Mouse (Mus musculus) limb, embryonic 12.5 days (tissue): Measurements from ENCODE around the gene Catsper3. TPM values are rescaled to one million over a fixed set of nuclear protein-coding genes. Genes with fewer than 3 reads are reported as not detected.

Experiments
- ATAC-seq: fragments of 200-750 bp; cut with Nextera tagmentation; 2 replicates; pipeline ENCODE4 v1.8.0; 2017; ENCODE audit warnings: low read depth, moderate TSS enrichment; ENCODE audit not compliant: insufficient number of reproducible peaks, insufficient read depth, low FRiP score, low TSS enrichment
- H3K27ac ChIP-seq: fragments of 300-500 bp; sonication (generic); 2 replicates; pipeline ENCODE4 v1.5.1; 2016; ENCODE audit warnings: mild to moderate bottlenecking, moderate library complexity
- H3K27me3 ChIP-seq: fragments of 300-500 bp; sonication (generic); 2 replicates; pipeline ENCODE4 v1.6.1; 2016; ENCODE audit warnings: mild to moderate bottlenecking, moderate library complexity
- H3K36me3 ChIP-seq: fragments of 300-500 bp; sonication (generic); 2 replicates; pipeline ENCODE4 v1.6.1; 2016; ENCODE audit warnings: mild to moderate bottlenecking, moderate library complexity
- H3K4me1 ChIP-seq: fragments of 300-500 bp; sonication (generic); replicated peaks from 2 replicates; pipeline ENCODE4 v1.6.1; 2016
- H3K4me2 ChIP-seq: fragments of 300-500 bp; sonication (generic); 2 replicates; pipeline ENCODE4 v1.6.1; 2016; ENCODE audit warnings: mild to moderate bottlenecking, moderate library complexity
- H3K4me3 ChIP-seq: fragments of 300-500 bp; sonication (generic); replicated peaks from 2 replicates; pipeline ENCODE4 v1.5.1; 2016; ENCODE audit warnings: mild to moderate bottlenecking
- H3K9ac ChIP-seq: fragments of 300-500 bp; sonication (generic); replicated peaks from 2 replicates; pipeline ENCODE4 v1.6.1; 2016; ENCODE audit warnings: mild to moderate bottlenecking, moderate library complexity
- H3K9me3 ChIP-seq: fragments of 300-500 bp; sonication (generic); 2 replicates; pipeline ENCODE4 v1.6.1; 2016; ENCODE audit warnings: mild to moderate bottlenecking, moderate library complexity
- WGBS: fragments of 180-500 bp; shearing (Covaris S2); methylation state at CpG from one replicate; pipeline ENCODE4 v1.1.7; 2016; 5-methylcytosine and 5-hydroxymethylcytosine counted together
- polyA plus RNA-seq: library from polyadenylated mRNA; unstranded; fragments of >200 nt; fragmentation: Nextera tagmentation; extraction: Ambion mirVana; gene quantifications from 2 replicates; pipeline ENCODE4 v1.2.1, GENCODE M21; 2016

Gene Catsper3
- polyA plus RNA-seq, 1 experiment from 2014 or later: 0.15 TPM

DNA sequence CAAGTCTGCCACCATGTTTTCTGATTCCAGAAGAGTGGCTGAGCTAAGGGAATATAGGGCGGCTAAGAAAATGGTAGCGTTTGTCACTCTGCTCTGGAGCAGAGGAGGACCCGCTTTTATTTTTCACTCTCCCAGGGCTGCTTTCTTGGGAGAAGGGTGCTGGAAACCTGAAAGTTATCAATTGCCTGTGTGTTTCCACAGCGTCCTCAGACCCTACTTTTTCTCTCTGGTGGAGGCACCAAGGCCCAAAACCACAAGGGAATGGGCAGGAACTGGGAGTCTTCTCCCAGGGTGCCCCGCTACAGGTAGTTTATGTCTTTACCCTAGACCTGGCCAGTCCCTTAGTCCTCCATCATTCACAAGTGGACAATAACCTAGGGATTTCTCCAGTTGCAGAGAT, 50.3 kb downstream of the Catsper3 start:
- Histone ChIP-seq H3K9me3 (no peaks in the 10 kb centered on the region), H3K4me2 (peak overlapping the region; percentile 74), H3K9ac (peak overlapping the region; percentile 98), H3K27me3 (peaks cover 96% of the 10 kb centered on the region), H3K4me1 (peaks cover 52% of the 10 kb centered on the region), H3K36me3 (no peaks in the 10 kb centered on the region; the same call in 1 of the 2 replicates), H3K4me3 (peak overlapping the region; percentile 71), H3K27ac (peak overlapping the region; percentile 99)
- no peak for ATAC-seq
- WGBS: 2% methylated on average over 5 of the region's 5 CpGs

DNA sequence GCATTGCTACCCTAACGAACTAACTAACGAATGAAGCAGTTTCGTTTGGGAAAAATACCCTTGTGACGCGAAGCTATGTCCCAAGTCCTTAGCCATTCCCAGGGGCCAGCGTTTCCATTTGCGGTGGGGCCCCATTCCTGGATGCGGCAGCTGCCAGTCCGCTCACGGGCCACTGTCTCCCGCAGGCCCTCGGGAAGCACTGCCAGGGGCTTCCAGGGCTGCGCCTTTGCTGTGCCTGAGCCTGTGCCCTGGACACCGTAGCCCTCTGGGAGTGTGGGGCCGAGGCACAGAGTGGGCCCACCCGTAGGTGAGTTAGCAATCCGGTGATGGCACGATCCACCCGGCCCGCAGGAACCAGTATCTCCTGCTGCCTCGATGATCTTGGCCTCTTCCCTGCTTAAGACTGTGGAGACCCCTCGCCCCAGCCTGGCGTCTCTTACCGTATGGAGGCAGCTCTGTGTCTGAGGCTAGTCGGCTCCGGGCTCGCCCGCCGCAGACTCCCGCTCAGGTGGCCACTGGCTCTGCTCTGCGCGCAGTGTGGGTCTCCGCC, 51.3 kb downstream of the Catsper3 start:
- Histone ChIP-seq H3K4me3 (peak overlapping the region; percentile 71), H3K27ac (peak overlapping the region; percentile 99), H3K36me3 (no peaks in the 10 kb centered on the region; the same call in 1 of the 2 replicates), H3K4me2 (peak overlapping the region; percentile 74), H3K4me1 (peaks cover 53% of the 10 kb centered on the region), H3K9ac (peak overlapping the region; percentile 98), H3K27me3 (peaks cover 97% of the 10 kb centered on the region), H3K9me3 (no peaks in the 10 kb centered on the region)
- under 1% methylated on average over 33 of the region's 33 CpGs for whole genome bisulfite sequencing
- ATAC-seq: no peak

DNA sequence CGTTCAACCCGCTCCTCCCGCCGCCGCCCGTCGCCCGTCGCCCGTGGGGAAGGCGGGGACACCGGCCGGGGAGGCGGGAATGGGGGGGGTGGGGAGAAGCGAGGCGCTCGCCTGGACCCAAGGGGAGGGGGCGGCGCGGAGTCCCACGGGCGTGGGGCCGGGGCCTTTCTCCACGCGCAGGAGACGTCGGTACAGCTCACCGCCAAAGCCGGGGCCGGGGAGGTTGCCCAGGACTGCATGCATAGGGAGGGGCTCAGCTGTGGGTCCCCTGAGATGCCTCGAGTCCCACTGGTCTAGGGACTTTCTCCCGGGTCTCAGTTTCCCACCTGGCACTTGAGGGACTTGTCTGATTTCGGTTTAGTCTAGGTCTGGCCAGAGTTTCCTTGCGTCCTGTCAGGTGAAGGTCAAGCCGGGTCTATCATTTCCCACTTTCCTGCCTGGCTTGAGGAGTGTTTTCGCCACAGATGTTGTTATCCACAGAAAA, 51.8 kb downstream of the Catsper3 start, which contains the start of gene Pitx1:
Gene Pitx1 (minus strand): TSS at position 51 of the 484 bp plus-strand sequence.
- Histone ChIP-seq H3K9ac (peak within 1 kb of the TSS; percentile 98), H3K27ac (peak within 1 kb of the TSS; percentile 99), H3K27me3 (peaks cover 97% of the 10 kb centered on the region), H3K9me3 (no peaks in the 10 kb centered on the region), H3K4me2 (peak within 1 kb of the TSS; percentile 74), H3K4me1 (peaks cover 55% of the 10 kb centered on the region), H3K36me3 (no peaks in the 10 kb centered on the region), H3K4me3 (peak within 1 kb of the TSS; percentile 71)
- ATAC-seq: no peak
- 1% methylated on average over 36 of the region's 36 CpGs for WGBS

DNA sequence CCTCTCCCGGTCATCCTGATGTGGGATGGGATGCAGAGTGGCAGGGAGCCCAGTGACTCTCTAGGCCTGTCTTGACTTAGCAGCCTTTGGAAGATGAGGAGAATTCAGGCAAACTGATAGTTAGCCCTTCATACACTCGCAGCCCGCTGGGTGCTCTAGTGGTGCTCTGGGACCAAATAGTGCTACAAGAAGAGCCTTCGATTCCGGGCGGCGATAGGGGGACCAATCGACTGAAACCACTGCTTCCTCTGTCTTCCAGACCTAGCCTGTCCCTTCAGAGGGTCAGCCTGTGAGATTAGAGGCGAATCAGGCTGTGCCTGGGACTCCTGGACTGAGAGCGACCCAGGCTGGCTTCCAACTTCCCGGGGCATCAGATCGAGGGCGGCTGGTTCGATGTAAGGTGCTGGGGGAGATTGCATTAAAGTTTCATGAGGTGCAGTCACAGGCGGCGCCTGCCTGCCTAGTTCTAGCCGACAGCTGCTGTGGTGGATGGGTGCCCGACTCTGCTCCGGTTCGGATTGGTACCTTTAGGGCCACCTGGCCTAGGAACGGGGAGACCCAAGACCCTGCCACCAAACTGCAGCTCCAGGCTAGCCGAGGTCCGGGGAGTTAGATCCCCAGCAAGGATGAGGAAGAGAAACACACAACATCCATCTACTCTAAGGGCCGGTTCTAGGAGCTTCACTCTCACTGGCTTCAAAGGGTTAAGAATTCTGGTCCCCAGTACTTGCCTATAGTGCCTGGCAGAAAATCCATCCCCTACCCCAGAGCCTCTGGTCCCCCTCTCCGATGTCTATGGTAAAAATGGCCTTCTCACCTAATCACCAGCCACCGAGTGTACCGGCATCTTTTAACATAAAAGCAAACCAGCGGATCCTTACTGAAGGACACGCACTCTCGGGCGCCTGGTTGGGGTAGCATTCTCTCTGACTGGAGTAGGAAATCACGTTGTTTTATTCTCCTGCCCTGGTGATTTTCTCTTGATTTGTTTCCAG, 52.7 kb downstream of the Catsper3 start:
- H3K27me3 ChIP-seq: peaks cover 97% of the 10 kb centered on the region
- peaks cover 57% of the 10 kb centered on the region for H3K4me1 ChIP-seq
- H3K9ac ChIP-seq: peak overlapping the region; percentile 98
- no peak for ATAC-seq
- under 1% methylated on average over 32 of the region's 32 CpGs for WGBS
- peak overlapping the region; percentile 74 for H3K4me2 ChIP-seq
- no peaks in the 10 kb centered on the region for H3K36me3 ChIP-seq
- no peaks in the 10 kb centered on the region for H3K9me3 ChIP-seq
- peak overlapping the region; percentile 99 for H3K27ac ChIP-seq
- H3K4me3 ChIP-seq: peak overlapping the region; percentile 71

DNA sequence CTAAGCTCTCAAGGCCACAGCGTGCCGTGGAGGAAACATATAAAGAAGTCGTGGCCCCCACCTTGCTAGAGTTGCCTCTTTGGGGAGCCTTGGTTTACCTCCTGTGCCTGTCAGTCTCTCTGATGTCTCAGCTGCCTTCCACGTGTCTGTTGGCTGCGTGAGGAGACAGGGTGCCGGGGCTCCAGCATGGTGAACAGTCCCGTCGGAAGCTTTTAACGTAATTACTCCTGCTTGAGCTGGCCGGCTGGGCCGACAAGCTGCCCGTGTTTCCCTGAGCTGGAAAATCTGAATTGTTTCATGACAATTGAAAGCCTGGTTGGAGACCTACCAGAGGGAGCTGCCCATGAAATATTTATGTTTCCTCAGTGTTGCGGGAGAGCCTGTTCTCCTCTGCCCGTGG, 55.9 kb downstream of the Catsper3 start:
- Histone ChIP-seq H3K9ac (no peak overlapping the region), H3K9me3 (peaks cover 6% of the 10 kb centered on the region), H3K4me2 (peak overlapping the region; percentile 19; the same call in 1 of the 2 replicates), H3K4me1 (peaks cover 45% of the 10 kb centered on the region), H3K27me3 (peaks cover 83% of the 10 kb centered on the region), H3K36me3 (no peaks in the 10 kb centered on the region), H3K27ac (no peak overlapping the region), H3K4me3 (no peak overlapping the region)
- no peak for ATAC-seq
- 21% methylated on average over 14 of the region's 14 CpGs for WGBS

DNA sequence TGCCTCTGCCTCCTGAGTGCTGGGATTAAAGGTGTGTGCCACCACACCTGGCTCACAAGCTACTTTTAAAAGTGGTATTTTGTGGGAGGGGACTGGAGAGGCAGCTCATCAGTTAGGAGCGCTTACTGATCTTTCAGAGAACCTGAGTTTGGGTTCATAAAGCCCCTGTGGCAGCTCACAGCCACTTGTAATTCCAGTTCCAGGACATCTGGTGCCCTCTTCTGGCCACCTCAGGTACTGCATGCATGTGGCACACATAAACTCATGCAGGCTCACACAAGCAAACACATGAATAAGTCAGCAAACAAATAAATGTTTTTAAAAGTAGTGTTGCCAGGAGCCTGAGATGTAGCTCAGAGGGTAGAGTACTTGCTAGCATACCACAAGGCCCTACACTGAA, 59.3 kb downstream of the Catsper3 start:
- H3K4me3 ChIP-seq: no peak overlapping the region
- peaks cover 57% of the 10 kb centered on the region for H3K4me1 ChIP-seq
- WGBS: 92% methylated on average over 1 of the region's 1 CpGs
- no peak overlapping the region for H3K27ac ChIP-seq
- peaks cover 6% of the 10 kb centered on the region for H3K9me3 ChIP-seq
- no peak overlapping the region for H3K4me2 ChIP-seq
- no peak overlapping the region for H3K9ac ChIP-seq
- no peaks in the 10 kb centered on the region for H3K36me3 ChIP-seq
- ATAC-seq: no peak
- peaks cover 82% of the 10 kb centered on the region for H3K27me3 ChIP-seq

DNA sequence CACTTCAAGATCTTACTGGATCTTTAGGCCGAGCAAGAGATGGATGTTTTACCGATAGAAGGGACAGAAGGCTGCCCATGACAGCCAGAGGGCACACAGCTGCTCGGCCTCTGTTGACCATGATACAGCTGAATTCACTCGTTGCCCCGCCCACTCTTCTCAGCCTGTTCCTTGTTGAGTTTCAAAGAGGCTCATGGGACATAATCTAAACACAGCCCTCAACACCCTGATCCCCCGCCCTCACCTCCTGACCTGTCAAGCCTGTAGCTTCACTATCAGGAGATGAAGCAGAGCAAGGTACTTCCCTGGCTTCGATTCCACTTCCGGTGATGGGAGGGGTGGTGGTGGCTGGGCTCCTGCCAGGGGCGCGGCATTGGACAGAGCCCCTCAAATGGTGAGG, 63.4 kb downstream of the Catsper3 start:
- H3K36me3 ChIP-seq: no peaks in the 10 kb centered on the region
- no peak for ATAC-seq
- peaks cover 33% of the 10 kb centered on the region for H3K4me1 ChIP-seq
- peak overlapping the region; percentile 37 for H3K4me2 ChIP-seq
- no peak overlapping the region for H3K4me3 ChIP-seq
- no peak overlapping the region for H3K9ac ChIP-seq
- WGBS: 26% methylated on average over 10 of the region's 10 CpGs
- H3K27me3 ChIP-seq: peaks cover 78% of the 10 kb centered on the region
- H3K27ac ChIP-seq: no peak overlapping the region
- peaks cover 6% of the 10 kb centered on the region for H3K9me3 ChIP-seq

DNA sequence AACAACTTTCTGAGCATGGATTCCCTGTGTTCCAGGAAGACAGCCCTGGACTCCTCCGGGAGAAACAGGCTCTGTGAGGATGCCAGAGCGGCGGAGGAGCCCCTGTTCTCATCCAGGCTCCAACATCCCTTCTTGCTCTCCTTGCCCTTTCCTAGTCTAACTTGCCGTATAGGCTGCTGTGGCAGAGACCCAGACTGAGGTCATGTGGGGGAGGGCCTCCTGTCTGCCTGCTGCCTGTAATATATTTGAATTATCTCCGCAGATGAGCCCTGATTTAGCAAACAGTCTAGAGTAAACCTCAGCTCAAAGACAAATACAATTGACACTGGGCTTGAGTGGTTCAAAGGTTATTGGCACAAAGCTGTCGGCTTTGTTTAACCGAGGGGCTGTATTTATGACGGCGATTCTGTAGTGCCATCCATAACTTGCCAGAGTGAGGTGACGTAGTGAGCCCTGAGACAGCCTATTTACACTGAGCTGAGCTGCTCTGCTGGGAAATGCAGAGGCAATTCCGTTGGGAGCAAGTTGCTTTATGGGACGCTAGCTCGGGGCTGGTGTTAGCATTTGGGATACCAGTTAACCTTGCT, 64.3 kb downstream of the Catsper3 start:
- Histone ChIP-seq H3K4me1 (peaks cover 33% of the 10 kb centered on the region), H3K9me3 (peaks cover 3% of the 10 kb centered on the region), H3K4me2 (no peak overlapping the region), H3K9ac (no peak overlapping the region), H3K27me3 (peaks cover 82% of the 10 kb centered on the region), H3K4me3 (no peak overlapping the region), H3K36me3 (no peaks in the 10 kb centered on the region), H3K27ac (no peak overlapping the region)
- ATAC-seq: no peak
- 28% methylated on average over 13 of the region's 13 CpGs for WGBS

DNA sequence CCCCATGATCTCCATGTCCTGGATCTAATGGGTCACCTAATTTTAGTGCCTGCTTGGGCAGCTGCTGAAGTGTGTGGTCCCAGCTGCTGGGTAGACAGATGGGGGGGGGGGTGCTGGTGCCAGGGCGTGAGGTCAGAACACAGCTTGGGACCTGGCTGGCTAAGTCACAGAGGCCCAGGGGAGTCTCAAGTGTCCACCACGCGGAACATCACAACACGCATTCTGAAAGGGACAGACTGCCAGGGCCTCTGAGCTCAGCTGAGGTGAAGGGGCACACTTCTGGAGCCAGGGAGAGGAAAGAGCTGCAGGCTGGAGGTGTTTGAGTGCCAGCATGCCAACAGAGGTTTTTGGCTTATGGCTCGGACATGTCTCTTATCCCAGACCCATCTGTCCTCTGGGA, 66.4 kb downstream of the Catsper3 start:
- H3K4me2 ChIP-seq: no peak overlapping the region
- H3K9me3 ChIP-seq: no peaks in the 10 kb centered on the region
- ATAC-seq: no peak
- 78% methylated on average over 5 of the region's 5 CpGs for WGBS
- no peak overlapping the region for H3K9ac ChIP-seq
- H3K27me3 ChIP-seq: peaks cover 92% of the 10 kb centered on the region
- no peaks in the 10 kb centered on the region for H3K36me3 ChIP-seq
- H3K4me3 ChIP-seq: no peak overlapping the region
- no peak overlapping the region for H3K27ac ChIP-seq
- H3K4me1 ChIP-seq: peaks cover 37% of the 10 kb centered on the region

DNA sequence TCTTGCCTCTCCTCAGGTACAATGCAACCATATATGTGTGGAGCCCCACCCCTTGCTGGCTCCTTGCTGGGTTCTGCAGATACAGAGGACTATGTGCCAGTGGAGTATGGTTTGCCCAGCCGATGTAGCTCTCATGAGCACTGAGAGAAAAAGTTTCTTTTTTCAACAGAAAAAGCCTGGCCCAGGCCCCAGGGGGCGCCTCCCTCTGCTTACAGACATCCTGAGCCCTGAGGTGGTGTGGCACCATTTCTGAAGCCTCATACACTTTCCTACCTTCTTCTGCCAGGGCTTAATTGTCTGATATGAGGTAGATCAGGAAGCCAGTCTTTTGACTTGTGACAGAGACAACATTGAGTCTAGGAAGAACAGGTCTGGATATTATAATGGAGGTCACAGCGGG, 67.8 kb downstream of the Catsper3 start:
- Histone ChIP-seq H3K4me2 (no peak overlapping the region), H3K27ac (no peak overlapping the region), H3K9me3 (no peaks in the 10 kb centered on the region), H3K36me3 (no peaks in the 10 kb centered on the region), H3K4me3 (no peak overlapping the region), H3K4me1 (peaks cover 36% of the 10 kb centered on the region), H3K27me3 (peaks cover 91% of the 10 kb centered on the region), H3K9ac (no peak overlapping the region)
- WGBS: 80% methylated on average over 3 of the region's 3 CpGs
- ATAC-seq: no peak

DNA sequence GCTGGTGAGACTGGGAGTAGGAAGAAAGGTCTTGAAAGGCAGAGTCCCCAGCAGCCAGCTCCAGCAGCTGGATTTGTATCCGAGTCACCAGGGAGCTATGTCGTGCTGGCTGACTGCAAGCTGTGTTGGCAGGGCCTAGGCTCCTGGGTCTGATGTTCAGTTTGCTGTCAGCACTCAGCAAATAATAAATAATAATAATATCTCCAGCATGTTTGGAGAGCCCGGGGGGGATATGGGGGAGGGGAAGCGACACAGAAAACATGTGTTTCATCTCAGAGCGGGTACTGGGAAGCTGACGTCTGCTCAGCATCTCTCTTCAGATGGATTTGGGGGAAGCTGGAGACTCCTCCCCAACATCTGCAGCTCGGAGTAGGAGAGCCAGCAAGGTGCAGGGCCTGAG, 71.4 kb downstream of the Catsper3 start:
- Histone ChIP-seq H3K4me1 (peaks cover 31% of the 10 kb centered on the region), H3K27me3 (peaks cover 86% of the 10 kb centered on the region), H3K4me2 (no peak overlapping the region), H3K27ac (0 out of 2 replicates have a peak overlapping the region, but pooled peaks have one; percentile 56), H3K9me3 (no peaks in the 10 kb centered on the region), H3K36me3 (no peaks in the 10 kb centered on the region), H3K9ac (no peak overlapping the region), H3K4me3 (no peak overlapping the region)
- WGBS: 20% methylated on average over 7 of the region's 7 CpGs
- 0 out of 2 replicates have a peak, but pooled peaks have one; percentile 15 for ATAC-seq
